Mouse (Mus musculus): ENCODE measurements at regions not wholly inside any gene's neighbourhood (a gene's known extent, or its start where the extent isn't known, plus 50 kb on each side); places are given as distances from the start of the nearest gene placed in this dataset.

DNA sequence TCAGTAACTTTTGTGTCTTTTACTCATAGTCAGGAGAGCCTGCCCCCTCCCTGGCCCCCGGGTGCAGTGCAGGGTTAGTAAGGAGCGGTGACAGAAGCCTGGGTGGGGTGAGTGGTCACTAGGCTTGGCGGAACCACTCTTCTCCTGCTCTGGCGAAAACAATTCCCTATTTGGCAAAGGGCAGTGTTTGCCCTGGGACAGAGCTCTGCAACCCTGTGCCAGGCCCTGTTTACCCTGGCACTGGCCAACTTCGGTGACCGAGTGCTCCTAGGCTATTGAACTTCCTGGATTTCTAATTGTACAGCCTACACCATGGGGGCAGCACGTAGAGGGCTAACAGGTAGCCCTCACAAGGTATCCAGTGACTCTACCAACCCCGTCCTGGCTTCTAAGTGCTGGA lies 126.9 kb downstream of the Inhbb start:
- H3K27me3 ChIP-seq (ENCODE audit: insufficient read depth, low read length), result no peaks in the 10 kb centered on the region
- H3K36me3 ChIP-seq (ENCODE audit: insufficient read depth, low read length), result no peaks in the 10 kb centered on the region
- H3K4me2 ChIP-seq (replicated peaks; ENCODE audit: low read depth, low read length), result no peak overlapping the region
- H3K9me3 ChIP-seq (ENCODE audit: low read length), result no peaks in the 10 kb centered on the region
- no peak overlapping the region for H3K27ac ChIP-seq (ENCODE audit: low read length)
- peaks cover 2% of the 10 kb centered on the region; the same call in 1 of the 2 replicates for H3K4me1 ChIP-seq (ENCODE audit: insufficient read depth, low read length)
- no peak overlapping the region for H3K9ac ChIP-seq (replicated peaks; ENCODE audit: low read length)
- WGBS, result 84% methylated on average over 8 of the region's 8 CpGs
- ATAC-seq (ENCODE audit: low FRiP score, low TSS enrichment), result no peak
- H3K4me3 ChIP-seq (ENCODE audit: low read length), result no peak overlapping the region

- Histone ChIP-seq H3K36me3 (ENCODE audit: insufficient read depth, low read length) (no peaks in the 10 kb centered on the region), H3K4me1 (ENCODE audit: insufficient read depth, low read length) (peaks cover 6% of the 10 kb centered on the region; the same call in 1 of the 2 replicates), H3K4me2 (replicated peaks; ENCODE audit: low read depth, low read length) (no peak overlapping the region), H3K9me3 (ENCODE audit: low read length) (no peaks in the 10 kb centered on the region), H3K27ac (ENCODE audit: low read length) (peak overlapping the region; percentile 4; the same call in 1 of the 2 replicates), H3K27me3 (ENCODE audit: insufficient read depth, low read length) (no peaks in the 10 kb centered on the region), H3K4me3 (ENCODE audit: low read length) (no peak overlapping the region), H3K9ac (replicated peaks; ENCODE audit: low read length) (no peak overlapping the region)
- ATAC-seq (ENCODE audit: low FRiP score, low TSS enrichment), result no peak
- WGBS, result 64% methylated on average over 9 of the region's 9 CpGs
Observed at GRCm38 (mm10) chr1:119293839-119294238, 128.2 kb downstream of the Inhbb start.

- Histone ChIP-seq H3K4me3 (ENCODE audit: low read length) (no peak overlapping the region), H3K9ac (replicated peaks; ENCODE audit: low read length) (no peak overlapping the region), H3K27ac (ENCODE audit: low read length) (no peak overlapping the region), H3K4me2 (replicated peaks; ENCODE audit: low read depth, low read length) (no peak overlapping the region), H3K36me3 (ENCODE audit: insufficient read depth, low read length) (no peaks in the 10 kb centered on the region), H3K27me3 (ENCODE audit: insufficient read depth, low read length) (no peaks in the 10 kb centered on the region), H3K4me1 (ENCODE audit: insufficient read depth, low read length) (peaks cover 6% of the 10 kb centered on the region; the same call in 1 of the 2 replicates), H3K9me3 (ENCODE audit: low read length) (no peaks in the 10 kb centered on the region)
- 79% methylated on average over 7 of the region's 7 CpGs for WGBS
- no peak for ATAC-seq (ENCODE audit: low FRiP score, low TSS enrichment)
Observed at GRCm38 (mm10) chr1:119292216-119292615, 129.8 kb downstream of the Inhbb start.

DNA sequence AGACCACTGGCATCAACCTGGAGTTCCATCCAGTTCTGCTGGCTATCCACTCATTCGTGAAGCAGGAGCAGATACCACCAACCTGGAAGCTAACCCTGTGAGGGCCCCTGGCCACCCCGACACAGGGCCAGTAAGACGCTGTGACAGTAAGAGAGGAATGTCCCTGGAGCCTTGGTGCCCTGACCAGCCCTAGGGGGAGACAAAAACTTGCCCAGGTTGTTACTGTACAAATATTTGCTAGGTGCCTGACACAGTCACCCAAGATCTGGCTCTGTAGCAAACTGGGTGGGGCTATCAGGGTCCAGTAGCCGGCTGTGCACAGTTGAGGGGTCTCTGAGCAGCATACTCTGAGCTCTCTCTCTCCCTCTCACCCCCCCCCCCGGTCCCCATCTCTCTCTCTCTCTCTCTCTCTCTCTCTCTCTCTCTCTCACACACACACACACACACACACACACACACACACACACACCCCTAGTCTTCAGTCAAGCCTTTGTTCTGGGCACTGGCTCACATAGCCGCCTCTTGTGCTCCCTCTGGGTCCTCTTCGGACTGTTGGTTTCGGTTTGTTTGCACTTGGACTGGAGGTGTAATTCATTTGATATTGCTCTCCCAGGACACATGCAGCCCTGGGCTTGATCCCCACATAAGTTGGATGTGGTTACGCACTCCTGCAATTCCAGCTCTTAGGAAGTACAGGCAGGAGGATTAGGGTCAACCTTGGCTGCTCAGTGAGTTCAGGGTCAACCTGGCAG lies 131.7 kb downstream of the Inhbb start:
- H3K27ac ChIP-seq (ENCODE audit: low read length), result no peak overlapping the region
- peak overlapping the region; percentile 17; the same call in 1 of the 2 replicates for H3K4me3 ChIP-seq (ENCODE audit: low read length)

GRCm38 (mm10) chr1:119289516-119290164 lies 132.4 kb downstream of the Inhbb start:
- H3K27ac ChIP-seq (ENCODE audit: low read length), result no peak overlapping the region
- peak; percentile 20 for ATAC-seq (ENCODE audit: low FRiP score, low TSS enrichment)
- H3K4me1 ChIP-seq (ENCODE audit: insufficient read depth, low read length), result peaks cover 6% of the 10 kb centered on the region; the same call in 1 of the 2 replicates
- H3K9ac ChIP-seq (replicated peaks; ENCODE audit: low read length), result no peak overlapping the region
- H3K36me3 ChIP-seq (ENCODE audit: insufficient read depth, low read length), result no peaks in the 10 kb centered on the region
- 0 out of 2 replicates have a peak overlapping the region, but pooled peaks have one; percentile 8 for H3K4me2 ChIP-seq (replicated peaks; ENCODE audit: low read depth, low read length)
- no peak overlapping the region for H3K4me3 ChIP-seq (ENCODE audit: low read length)
- no peaks in the 10 kb centered on the region for H3K27me3 ChIP-seq (ENCODE audit: insufficient read depth, low read length)
- H3K9me3 ChIP-seq (ENCODE audit: low read length), result no peaks in the 10 kb centered on the region
- 80% methylated on average over 11 of the region's 11 CpGs for WGBS

More for the DNA sequence above, 131.7 kb downstream of the Inhbb start:
- ATAC-seq (ENCODE audit: low FRiP score, low TSS enrichment), result peak; percentile 61
- no peak overlapping the region for H3K9ac ChIP-seq (replicated peaks; ENCODE audit: low read length)
- H3K27me3 ChIP-seq (ENCODE audit: insufficient read depth, low read length), result no peaks in the 10 kb centered on the region
- H3K4me2 ChIP-seq (replicated peaks; ENCODE audit: low read depth, low read length), result peak overlapping the region; percentile 29; the same call in 1 of the 2 replicates
- peaks cover 6% of the 10 kb centered on the region; the same call in 1 of the 2 replicates for H3K4me1 ChIP-seq (ENCODE audit: insufficient read depth, low read length)
- H3K9me3 ChIP-seq (ENCODE audit: low read length), result no peaks in the 10 kb centered on the region
- H3K36me3 ChIP-seq (ENCODE audit: insufficient read depth, low read length), result no peaks in the 10 kb centered on the region
- 44% methylated on average over 8 of the region's 9 CpGs for WGBS

GRCm38 (mm10) chr1:119282416-119282815 lies 139.6 kb downstream of the Inhbb start:
- H3K4me3 ChIP-seq (ENCODE audit: low read length), result no peak overlapping the region
- 100% methylated on average over 1 of the region's 1 CpGs for WGBS

GRCm38 (mm10) chr1:119279261-119279660 lies 142.8 kb downstream of the Inhbb start:
- Histone ChIP-seq H3K4me3 (ENCODE audit: low read length) (no peak overlapping the region), H3K4me2 (replicated peaks; ENCODE audit: low read depth, low read length) (no peak overlapping the region), H3K9ac (replicated peaks; ENCODE audit: low read length) (no peak overlapping the region), H3K9me3 (ENCODE audit: low read length) (no peaks in the 10 kb centered on the region), H3K36me3 (ENCODE audit: insufficient read depth, low read length) (no peaks in the 10 kb centered on the region), H3K27me3 (ENCODE audit: insufficient read depth, low read length) (no peaks in the 10 kb centered on the region), H3K4me1 (ENCODE audit: insufficient read depth, low read length) (no peaks in the 10 kb centered on the region), H3K27ac (ENCODE audit: low read length) (no peak overlapping the region)
- 71% methylated on average over 3 of the region's 3 CpGs for WGBS
- no peak for ATAC-seq (ENCODE audit: low FRiP score, low TSS enrichment)

More at GRCm38 (mm10) chr1:119282416-119282815, 139.6 kb downstream of the Inhbb start:
- no peaks in the 10 kb centered on the region for H3K36me3 ChIP-seq (ENCODE audit: insufficient read depth, low read length)
- no peak overlapping the region for H3K9ac ChIP-seq (replicated peaks; ENCODE audit: low read length)
- H3K4me1 ChIP-seq (ENCODE audit: insufficient read depth, low read length), result no peaks in the 10 kb centered on the region
- no peak overlapping the region for H3K4me2 ChIP-seq (replicated peaks; ENCODE audit: low read depth, low read length)
- no peaks in the 10 kb centered on the region for H3K9me3 ChIP-seq (ENCODE audit: low read length)
- no peaks in the 10 kb centered on the region for H3K27me3 ChIP-seq (ENCODE audit: insufficient read depth, low read length)
- no peak for ATAC-seq (ENCODE audit: low FRiP score, low TSS enrichment)
- no peak overlapping the region for H3K27ac ChIP-seq (ENCODE audit: low read length)

DNA sequence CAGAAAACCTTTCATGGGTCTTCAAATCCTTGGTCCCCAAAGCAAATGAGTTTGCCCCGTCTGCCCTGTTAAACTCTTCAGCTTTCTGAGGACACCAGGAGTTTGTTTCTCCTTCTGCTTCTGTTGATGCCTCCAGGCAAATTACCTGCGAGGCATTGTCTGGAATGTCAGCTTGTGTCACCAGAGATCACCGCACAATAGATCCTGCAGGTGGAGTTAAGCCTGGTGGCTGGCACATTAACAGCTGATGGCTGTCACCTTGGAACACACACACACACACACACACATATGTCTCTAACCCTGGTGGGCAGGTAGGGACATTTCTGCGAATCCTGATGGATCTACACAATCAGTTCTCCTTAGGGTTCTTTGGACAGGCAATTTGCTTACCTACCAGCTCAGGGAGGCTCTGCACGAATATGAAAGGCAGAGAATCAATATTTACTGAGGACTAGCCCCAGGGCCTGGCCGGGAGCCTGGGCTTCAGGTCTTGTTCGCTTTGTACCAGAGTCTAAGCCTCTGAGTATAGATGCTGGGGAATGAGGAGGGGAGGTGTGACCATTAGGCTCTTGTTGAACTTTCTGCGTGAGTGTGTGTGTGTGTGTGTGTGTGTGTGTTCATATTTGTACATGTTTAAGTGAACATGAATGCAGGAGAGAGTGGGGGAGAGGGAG lies 143.4 kb downstream of the Inhbb start:
- no peak overlapping the region for H3K27ac ChIP-seq (ENCODE audit: low read length)
- ATAC-seq (ENCODE audit: low FRiP score, low TSS enrichment), result no peak
- 82% methylated on average over 8 of the region's 8 CpGs for WGBS

GRCm38 (mm10) chr1:119277990-119278389 lies 144.1 kb downstream of the Inhbb start:
- no peak overlapping the region for H3K4me2 ChIP-seq (replicated peaks; ENCODE audit: low read depth, low read length)
- no peak overlapping the region for H3K9ac ChIP-seq (replicated peaks; ENCODE audit: low read length)
- ATAC-seq (ENCODE audit: low FRiP score, low TSS enrichment), result no peak
- H3K36me3 ChIP-seq (ENCODE audit: insufficient read depth, low read length), result no peaks in the 10 kb centered on the region
- WGBS, result 77% methylated on average over 4 of the region's 4 CpGs
- no peak overlapping the region for H3K4me3 ChIP-seq (ENCODE audit: low read length)
- no peaks in the 10 kb centered on the region for H3K4me1 ChIP-seq (ENCODE audit: insufficient read depth, low read length)
- H3K27me3 ChIP-seq (ENCODE audit: insufficient read depth, low read length), result no peaks in the 10 kb centered on the region
- no peaks in the 10 kb centered on the region for H3K9me3 ChIP-seq (ENCODE audit: low read length)
- no peak overlapping the region for H3K27ac ChIP-seq (ENCODE audit: low read length)

More for the DNA sequence above, 143.4 kb downstream of the Inhbb start:
- H3K36me3 ChIP-seq (ENCODE audit: insufficient read depth, low read length), result no peaks in the 10 kb centered on the region
- H3K4me1 ChIP-seq (ENCODE audit: insufficient read depth, low read length), result no peaks in the 10 kb centered on the region
- no peaks in the 10 kb centered on the region for H3K9me3 ChIP-seq (ENCODE audit: low read length)
- H3K4me3 ChIP-seq (ENCODE audit: low read length), result no peak overlapping the region
- H3K27me3 ChIP-seq (ENCODE audit: insufficient read depth, low read length), result no peaks in the 10 kb centered on the region
- H3K9ac ChIP-seq (replicated peaks; ENCODE audit: low read length), result no peak overlapping the region
- no peak overlapping the region for H3K4me2 ChIP-seq (replicated peaks; ENCODE audit: low read depth, low read length)
